Mouse (Mus musculus) left cerebral cortex, postnatal 10 days (tissue): ENCODE measurements around the gene Fibin. TPM values are rescaled to one million over a fixed set of nuclear protein-coding genes. Genes with fewer than 3 reads are reported as not detected.

Experiments used
- DNase-seq, 2 experiments: peaks; one replicate each; pipeline ENCODE4 v3.0.0; 2021 to 2022; ENCODE audit warnings: low spot score in 2 of 2, mixed read lengths in 1 of 2; ENCODE audit errors: extremely low spot score in 1 of 2
- intact Hi-C: fragments of 180-260 bp; cut with DNase I; formaldehyde crosslinking; loops from one replicate; pipeline ENCODE4 v1.15.1; 2025
- total RNA-seq, 2 experiments: library from RNA; stranded (reverse); gene quantifications; 2 replicates each; pipeline ENCODE4 v1.2.3; 2021

Fibin gene
- total RNA-seq, 2 experiments from 2014 or later = 3.6 to 5.5 TPM

- intact Hi-C loops = no loop called here
- no peak for DNase-seq
These were observed 46.7 kb downstream of the Fibin start for GRCm38 (mm10) chr2:110316116-110316883.

GRCm38 (mm10) chr2:110314509-110315155 lies 48.4 kb downstream of the Fibin start, which contains the start of gene Bbox1:
TSS of gene Bbox1 (minus strand) at chr2:110314560.
- intact Hi-C loops = no loop called here
- DNase-seq = peak; percentile 14 to 24

DNA sequence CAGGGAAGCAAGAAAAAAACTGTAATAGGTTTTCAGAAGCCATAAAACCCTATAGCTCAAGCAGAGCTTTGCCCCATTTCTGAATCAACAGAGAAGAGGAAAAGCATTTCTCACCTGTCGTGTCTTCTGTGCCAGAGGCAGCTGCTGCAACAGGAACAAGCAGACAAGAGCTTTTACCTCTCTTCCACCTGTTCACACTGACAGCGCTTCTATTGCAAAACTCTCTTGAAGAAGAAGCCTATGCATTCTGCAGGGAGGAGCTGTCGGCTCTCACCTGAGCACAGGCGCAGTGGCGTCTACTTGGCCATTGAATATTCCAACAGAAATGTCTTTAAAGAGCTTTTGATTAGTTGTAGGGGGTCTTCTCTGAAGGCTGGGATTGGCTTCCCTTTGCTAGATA lies 48.9 kb downstream of the Fibin start:
- no peak for DNase-seq
- intact Hi-C loops = no loop called here

DNA sequence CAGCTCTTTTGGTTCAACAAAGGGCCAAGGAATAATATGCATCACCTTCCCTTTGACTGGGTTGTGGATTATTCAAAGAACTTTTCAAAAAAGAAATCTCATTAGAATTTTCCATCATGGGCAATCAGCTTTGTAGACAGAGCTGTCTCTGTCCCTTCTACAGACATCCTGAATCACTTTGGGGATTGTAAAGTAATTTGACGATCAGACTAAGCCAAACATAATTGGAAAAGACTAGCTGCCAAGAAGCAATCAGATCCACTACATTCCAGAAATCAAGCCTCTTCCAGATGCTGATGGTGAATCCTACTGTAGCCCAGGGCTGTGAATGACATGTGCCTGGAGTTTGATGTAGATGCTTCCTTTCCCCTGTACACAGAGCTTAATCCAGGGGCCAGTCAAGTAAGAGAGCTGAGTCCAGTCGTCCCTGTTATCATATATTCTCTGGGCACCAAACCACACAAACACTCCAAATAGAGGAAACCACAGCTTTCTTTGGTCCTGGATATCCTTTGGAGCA lies 49.6 kb downstream of the Fibin start:
- DNase-seq = no peak
- intact Hi-C loops = no loop called here

Other genes with a start within 250 kb of the Fibin start
- gene Bbox1, start 48.6 kb downstream of the Fibin start, total RNA-seq = under 1 TPM; 0.08 to 0.11 TPM
- gene Slc5a12, start 234.1 kb upstream of the Fibin start, total RNA-seq = not detected